Mouse (Mus musculus) urinary bladder, postnatal 36 days (tissue): ENCODE measurements around the gene Kcnj12.

ENCODE experiments used
- DNase-seq, 2 experiments: peaks; one replicate each; pipeline ENCODE4 v3.0.0; 2022; ENCODE audit warnings: low spot score in 2 of 2, mixed read lengths in 1 of 2

The Kcnj12 gene

GRCm38 (mm10) chr11:61024996-61025395 lies 2.6 kb downstream of the Kcnj12 start:
- DNase-seq: no peak

- no peak for DNase-seq
Observed at GRCm38 (mm10) chr11:61025594-61025993, 3.2 kb downstream of the Kcnj12 start.

GRCm38 (mm10) chr11:61026381-61026780 lies 4.0 kb downstream of the Kcnj12 start:
- no peak for DNase-seq

- DNase-seq: no peak
Observed at GRCm38 (mm10) chr11:61027160-61027559, 4.8 kb downstream of the Kcnj12 start.

DNA sequence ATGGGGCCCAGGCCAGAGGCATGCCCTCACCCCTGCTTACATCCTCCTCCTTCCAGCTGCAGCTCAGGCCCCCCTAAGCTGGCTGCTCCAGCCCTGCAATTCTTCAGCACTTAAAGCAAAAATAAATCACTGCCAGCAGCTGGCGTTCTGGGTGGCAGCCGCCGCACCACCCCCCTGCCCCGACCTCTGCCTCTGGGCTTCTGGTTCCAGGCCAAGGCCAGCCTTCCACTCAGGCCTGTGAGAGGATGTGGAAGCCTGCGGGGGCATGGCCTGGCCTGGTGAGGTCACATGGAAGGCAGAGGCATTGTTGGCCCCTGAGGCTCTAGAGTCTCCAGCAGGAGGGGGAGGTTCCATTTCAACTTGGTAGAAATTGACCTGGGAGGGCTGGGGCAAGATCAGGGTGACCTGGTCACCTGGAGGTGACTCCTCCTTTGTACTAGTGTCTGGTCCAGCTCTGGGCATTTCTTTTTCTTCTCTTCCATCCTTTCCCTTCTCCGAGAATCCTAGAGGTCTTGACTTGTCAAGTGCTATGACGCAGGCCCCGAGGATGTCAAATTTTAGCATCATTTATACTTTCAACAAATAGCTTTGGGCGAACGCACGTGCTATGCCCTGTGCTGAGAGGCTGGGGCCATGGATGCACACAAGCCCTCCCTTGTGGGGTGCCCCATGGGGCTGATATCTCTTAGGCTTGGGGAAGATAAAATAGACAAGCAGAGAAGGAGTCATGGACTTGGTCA lies 6.0 kb downstream of the Kcnj12 start:
- DNase-seq: no peak

- DNase-seq: no peak
Observed at GRCm38 (mm10) chr11:61029116-61029740, 6.9 kb downstream of the Kcnj12 start.

GRCm38 (mm10) chr11:61029864-61030595 lies 7.7 kb downstream of the Kcnj12 start:
- DNase-seq: no peak

- DNase-seq: no peak
Observed at GRCm38 (mm10) chr11:61031137-61031536, 8.8 kb downstream of the Kcnj12 start.

GRCm38 (mm10) chr11:61031658-61032445 lies 9.5 kb downstream of the Kcnj12 start:
- no peak for DNase-seq

GRCm38 (mm10) chr11:61032481-61032880 lies 10.1 kb downstream of the Kcnj12 start:
- DNase-seq: no peak

GRCm38 (mm10) chr11:61033160-61033559 lies 10.8 kb downstream of the Kcnj12 start:
- DNase-seq: no peak

GRCm38 (mm10) chr11:61036639-61037038 lies 14.3 kb downstream of the Kcnj12 start:
- no peak for DNase-seq

- no peak for DNase-seq
Observed at GRCm38 (mm10) chr11:61038277-61038782, 16.0 kb downstream of the Kcnj12 start.

- DNase-seq: no peak
Observed at GRCm38 (mm10) chr11:61040856-61041652, 18.7 kb downstream of the Kcnj12 start.

DNA sequence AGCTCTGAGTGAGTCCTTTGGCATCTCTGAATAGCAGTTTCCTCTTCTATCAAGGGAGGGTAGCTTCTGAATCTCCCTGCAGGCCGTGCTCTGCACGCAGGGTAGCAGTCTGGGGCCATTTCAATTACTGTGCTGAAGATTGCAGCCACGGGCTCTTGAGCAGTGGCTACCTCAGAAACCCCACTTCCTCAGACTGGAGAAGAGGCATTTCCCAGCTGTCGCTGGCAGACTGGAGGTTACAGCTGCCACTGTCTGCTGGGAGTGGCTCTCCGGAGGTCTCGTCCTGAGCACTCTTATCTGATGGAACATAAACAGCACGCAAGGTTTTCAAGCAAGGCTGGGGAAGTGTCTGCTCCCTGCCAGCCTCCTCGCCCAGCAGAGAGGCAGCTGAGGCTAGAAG lies 20.2 kb downstream of the Kcnj12 start:
- DNase-seq: no peak

- no peak for DNase-seq
Observed at GRCm38 (mm10) chr11:61043055-61043992, 21.0 kb downstream of the Kcnj12 start.

- no peak for DNase-seq
Observed at GRCm38 (mm10) chr11:61044741-61045140, 22.4 kb downstream of the Kcnj12 start.

GRCm38 (mm10) chr11:61047441-61047840 lies 25.1 kb downstream of the Kcnj12 start:
- no peak for DNase-seq

DNA sequence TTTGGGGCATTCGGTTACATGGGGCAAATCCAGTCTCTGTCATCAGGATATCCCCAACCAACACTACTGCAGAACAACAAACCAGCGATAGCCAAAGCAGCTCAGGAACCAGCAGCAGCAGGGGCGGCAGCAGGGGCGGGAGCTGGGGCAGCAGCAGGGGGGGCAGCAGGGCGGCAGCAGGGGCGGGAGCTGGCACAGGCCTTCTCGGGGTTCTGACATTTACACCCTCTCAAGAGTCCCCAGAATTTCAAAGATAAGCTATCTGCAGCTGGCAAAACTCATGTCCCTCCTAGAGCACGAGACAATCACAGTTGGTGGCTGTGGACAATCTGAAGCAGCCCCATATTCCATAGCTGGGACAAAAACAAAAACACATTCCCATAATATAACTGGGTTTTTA lies 28.8 kb downstream of the Kcnj12 start:
- DNase-seq: no peak

DNA sequence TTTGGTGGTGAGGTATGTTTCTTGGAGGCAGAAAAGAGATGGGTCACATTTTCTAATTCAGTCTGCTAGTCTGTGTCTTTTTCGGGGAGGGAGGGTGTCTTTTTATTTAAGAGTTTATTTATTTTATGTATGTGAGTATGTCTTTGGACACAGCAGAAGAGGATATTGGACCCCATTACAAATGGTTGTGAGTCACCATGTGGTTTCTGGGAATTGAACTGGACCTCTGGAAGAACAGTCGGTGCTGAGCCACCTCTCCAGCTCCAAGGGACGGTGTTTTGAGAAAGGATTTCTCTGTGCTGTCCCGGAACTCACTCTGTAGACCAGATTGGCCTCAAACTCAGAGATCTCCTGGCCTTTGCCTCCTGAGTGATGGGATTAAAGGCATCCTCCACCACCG lies 34.5 kb downstream of the Kcnj12 start:
- DNase-seq: no peak
